Mouse (Mus musculus) layer of hippocampus, adult 8-10 months (tissue): Measurements from ENCODE around the gene Hunk. TPM values are rescaled to one million over a fixed set of nuclear protein-coding genes. Genes with fewer than 3 reads are reported as not detected.

Experiments
- DNase-seq, 2 experiments: peaks; one replicate each; pipeline ENCODE4 v3.0.0; 2022; ENCODE audit warnings: low spot score in 2 of 2
- total RNA-seq, 4 experiments: library from RNA; stranded (reverse); gene quantifications; 2 replicates each; pipeline ENCODE4 v1.2.4; 2022

Gene Hunk
- total RNA-seq, 4 experiments from 2014 or later: 25.2 to 30.3 (median 26.7) TPM

GRCm38 (mm10) chr16:90435231-90435630 lies 49.4 kb downstream of the Hunk start:
- no peak for DNase-seq

DNA sequence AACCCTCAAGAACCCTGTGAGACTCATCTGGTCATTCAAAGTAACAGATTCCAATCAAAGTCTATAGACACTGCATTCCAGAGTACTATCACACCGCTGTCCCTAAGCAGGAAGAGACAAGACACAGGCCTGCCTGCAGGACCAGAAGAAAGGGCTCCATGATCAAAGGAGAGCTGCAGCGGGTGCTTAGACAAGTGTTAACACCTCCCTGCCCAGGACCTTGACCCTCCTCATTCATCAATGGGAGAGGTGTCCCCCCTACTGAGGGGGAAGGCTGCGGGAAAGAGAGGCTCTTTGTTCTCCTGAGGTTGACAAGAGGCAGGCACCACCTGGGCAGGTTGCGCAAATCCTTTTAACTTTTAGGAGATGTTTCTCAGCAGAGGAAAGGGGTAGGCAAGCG lies 51.5 kb downstream of the Hunk start:
- DNase-seq: no peak

DNA sequence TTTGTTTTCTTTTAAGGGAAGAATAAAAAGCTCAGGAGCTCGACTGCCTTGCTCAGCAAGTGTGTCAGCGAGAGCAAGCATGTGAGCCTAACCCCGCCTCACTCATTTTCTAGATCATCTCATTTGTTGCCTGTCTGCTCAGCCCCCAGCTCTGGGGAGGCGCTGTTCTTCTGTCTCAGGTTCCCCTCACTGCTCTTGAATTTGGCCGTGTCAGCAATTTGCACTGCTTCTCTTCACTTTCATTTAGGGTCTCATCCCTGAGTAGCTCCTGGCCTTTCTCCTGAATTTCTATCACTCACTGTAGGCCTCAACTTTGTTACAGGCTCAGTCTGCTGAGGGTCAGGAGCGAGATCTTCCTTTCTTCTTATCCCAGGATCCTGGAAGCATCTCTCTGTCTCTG lies 53.7 kb downstream of the Hunk start:
- DNase-seq: no peak

GRCm38 (mm10) chr16:90440654-90441053 lies 54.8 kb downstream of the Hunk start:
- no peak for DNase-seq

DNA sequence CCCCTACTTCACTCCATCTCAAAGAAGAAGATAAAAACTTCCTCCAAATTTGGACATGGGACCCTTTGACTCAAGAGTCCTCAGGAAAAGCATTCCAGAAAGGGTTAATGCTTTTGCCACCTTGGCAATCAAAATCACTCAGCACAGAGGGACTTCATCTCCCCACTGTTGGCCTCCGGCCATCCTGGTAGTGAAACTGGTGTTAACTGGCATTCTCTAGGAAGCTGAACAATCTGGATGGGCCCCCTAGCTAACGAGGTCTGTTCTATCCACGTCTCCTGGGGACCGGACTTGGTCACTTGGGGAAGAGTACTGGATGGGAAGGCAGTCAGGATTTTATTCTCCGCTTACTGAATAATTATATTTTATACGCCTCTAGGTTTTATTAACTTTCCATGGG lies 57.2 kb downstream of the Hunk start:
- no peak for DNase-seq

DNA sequence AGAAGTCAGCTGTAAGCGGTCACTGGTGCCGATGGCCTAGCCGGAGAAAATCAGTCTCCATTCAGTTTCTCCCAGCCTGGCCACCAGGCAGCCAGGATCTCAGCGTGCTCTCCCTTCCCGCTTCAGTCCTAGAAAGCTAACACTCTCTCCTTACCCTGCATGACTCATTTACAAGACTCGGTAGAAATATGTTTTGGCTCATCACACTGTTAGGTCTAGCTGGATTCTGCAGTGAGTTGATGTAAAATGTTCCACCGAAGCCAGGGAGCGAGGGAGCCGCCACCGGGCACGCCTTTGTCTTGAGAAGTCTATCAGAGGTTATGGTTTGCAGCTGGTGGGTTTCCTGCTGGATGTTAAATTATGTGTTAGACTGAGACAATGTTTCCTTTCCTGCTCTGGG lies 67.4 kb downstream of the Hunk start:
- DNase-seq: peak in 1 of 2 experiments; percentile 5

GRCm38 (mm10) chr16:90456495-90457125 lies 70.8 kb downstream of the Hunk start:
- no peak for DNase-seq

- no peak for DNase-seq
Observed at GRCm38 (mm10) chr16:90458899-90459610, 73.2 kb downstream of the Hunk start.

DNA sequence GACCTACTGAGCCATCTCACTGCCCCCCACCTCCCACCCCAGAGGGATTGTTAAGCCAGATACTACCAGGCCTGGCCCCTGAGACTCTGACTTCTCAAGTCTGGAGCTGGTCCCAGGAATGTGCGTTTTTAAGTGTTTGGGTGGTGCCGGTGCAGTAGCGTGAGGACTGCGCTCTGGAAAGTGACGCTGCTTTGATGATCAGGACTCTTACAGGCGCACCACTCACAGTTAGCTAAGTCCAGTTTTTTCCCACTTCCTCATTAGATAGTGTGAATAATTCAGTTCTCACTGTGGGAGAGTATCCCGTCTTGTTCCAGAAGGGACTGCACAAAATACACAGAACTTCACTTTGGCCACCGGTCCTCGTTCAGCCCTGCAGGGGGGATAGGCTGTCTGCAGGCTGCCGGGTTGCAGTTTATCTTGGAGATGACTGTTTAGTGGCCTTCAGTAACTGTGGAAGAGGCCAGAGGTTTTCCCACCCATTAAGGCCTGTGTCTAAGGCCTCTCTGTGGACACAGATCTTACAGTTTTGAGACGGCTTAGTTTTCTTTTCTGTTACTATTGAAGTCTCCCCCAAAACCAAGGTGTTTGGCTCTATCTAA lies 75.6 kb downstream of the Hunk start:
- no peak for DNase-seq

GRCm38 (mm10) chr16:90462728-90463275 lies 77.0 kb downstream of the Hunk start:
- no peak for DNase-seq

DNA sequence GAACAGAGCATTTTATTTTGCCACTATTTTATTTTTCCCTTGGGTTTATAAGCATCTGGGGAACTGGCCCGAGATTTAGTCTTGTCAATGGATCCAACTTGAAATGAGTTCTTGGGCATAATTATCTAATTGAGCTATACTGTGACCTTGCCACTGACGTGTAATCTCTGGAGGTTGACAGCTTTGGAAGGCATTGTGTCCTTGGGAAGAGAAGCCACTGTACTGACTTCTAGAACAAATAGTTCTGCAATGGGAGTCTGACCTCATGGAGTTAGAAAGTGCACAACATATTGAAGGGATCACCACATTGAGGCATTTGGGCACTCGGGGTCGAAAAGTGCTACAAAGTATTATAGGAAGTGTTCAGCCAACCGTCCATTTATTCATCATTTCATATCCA lies 79.3 kb downstream of the Hunk start:
- DNase-seq: no peak

DNA sequence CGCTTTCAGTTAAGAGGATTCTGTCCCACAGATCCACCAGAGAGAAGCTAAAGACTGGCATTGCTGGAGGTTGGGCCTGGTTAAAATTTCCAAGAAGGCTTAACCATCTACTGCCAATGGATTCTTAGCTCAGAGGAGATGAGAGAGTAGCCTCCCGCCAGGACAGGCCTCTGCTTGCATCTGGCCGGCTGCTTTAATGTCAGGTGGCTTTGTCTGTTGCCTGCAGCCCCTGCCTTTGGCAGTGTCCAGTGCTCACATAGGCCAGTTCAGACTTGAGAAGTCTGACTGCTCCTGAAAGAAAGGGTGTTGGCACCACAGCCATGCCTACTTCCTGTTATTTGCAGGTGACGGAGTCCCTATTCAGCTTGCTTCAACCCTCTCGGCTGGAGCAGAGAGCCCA lies 82.5 kb downstream of the Hunk start:
- no peak for DNase-seq

GRCm38 (mm10) chr16:90475701-90476229 lies 90.0 kb downstream of the Hunk start:
- DNase-seq: no peak

DNA sequence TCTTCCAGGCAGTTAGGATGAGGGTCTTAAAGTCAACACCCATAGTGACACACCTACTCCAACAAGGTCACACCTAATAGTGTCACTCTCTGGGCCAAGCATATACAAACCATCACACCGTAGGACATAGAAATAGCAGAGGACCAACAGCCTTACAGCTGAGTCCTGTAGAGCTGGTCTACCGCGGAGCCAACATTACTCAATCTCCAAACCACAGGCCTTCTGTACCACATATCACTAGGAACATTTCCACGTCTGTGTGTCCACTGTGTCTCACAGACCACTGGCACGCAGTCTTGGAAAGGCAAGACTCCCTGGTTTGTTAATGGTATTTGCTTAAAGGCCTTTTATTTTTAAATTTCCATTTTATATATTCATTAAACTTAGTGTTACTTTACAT lies 95.8 kb downstream of the Hunk start:
- no peak for DNase-seq

- no peak for DNase-seq
Observed at GRCm38 (mm10) chr16:90483341-90483740, 97.5 kb downstream of the Hunk start.

DNA sequence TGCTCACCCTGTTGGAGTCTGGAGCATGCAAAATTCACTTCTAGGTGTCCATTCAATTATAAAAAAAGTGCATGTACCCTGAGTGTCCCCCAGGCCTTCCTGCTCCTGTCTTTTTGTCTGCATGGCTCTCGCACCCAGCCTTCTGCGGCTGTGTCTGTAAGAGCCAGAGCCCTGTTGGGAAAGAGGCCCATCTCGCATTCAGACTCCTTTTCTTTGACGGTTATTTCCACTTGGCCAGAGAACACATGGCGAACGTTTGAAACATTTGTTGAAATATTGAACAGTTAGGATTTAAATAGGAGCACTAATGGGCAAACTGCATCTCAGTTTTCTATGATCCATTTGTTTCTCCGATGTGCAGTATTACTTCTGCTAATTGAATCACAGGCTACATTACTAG lies 99.3 kb downstream of the Hunk start:
- no peak for DNase-seq

DNA sequence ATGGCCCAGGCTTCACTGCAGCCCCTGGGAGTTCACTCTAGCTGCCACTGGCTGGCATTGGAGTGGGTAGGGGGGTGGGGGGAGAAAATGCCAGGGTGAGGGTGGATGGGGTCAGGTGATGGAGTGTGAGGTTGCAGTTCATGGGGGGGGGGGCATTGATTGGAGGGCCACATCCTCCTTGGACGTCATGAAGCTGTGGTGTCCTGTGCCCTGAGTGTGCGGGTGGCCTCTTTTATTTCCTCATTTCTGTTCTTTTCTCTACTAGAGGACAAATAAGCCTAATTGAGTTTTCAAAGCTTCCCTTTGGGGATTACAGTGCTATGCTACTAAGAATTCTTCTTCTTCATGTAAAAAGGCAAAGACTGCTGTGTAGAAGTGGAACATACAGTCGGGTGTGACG lies 99.8 kb downstream of the Hunk start:
- DNase-seq: no peak

DNA sequence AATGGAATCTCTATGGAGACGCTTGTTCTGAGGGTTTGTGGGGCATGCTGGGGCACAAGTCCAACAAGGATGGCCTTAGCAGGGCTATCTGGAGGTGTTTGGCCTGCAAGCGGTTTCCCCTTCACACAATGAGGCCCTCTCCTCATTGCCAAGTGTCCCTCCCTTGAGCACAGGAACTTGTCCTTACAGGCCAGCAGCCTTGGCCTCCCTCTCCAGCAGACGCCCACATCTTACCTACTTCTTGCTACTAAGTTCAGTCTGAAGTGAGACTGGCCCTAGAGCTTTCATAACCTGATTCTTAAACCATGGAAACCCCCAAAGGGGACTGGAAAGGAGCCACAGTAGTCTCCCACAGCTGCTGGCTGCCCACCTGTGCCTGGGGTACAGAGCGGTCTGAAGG lies 104.3 kb downstream of the Hunk start:
- no peak for DNase-seq

DNA sequence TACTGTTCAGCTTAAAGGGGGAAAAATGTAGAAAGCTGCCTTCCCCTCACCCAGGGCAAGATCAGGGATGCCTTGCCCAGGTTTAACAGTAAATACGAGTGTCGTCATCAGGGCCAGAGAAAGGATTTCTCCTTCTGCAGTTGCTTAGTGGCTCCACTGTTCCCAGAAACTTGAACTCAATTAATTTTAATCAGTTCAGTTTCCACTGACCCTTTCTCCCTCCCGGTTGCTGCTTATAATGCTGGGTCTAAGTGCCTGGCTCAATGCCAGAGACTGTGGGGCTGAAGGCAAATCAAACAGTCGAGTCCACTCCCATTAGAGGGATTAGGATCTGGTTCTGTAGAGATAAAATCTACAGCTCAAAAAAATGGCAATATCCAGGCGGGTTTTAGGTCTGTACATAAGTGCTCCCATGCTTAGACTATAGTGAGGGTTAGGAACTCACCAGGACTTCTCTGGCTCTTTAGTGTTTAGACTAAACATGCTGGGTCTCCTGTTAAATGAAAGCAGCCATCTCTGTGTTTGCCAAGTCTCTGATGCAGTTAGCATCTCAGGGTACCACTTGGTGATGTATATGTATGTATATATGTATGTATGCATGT lies 106.2 kb downstream of the Hunk start:
- no peak for DNase-seq

- no peak for DNase-seq
Observed at GRCm38 (mm10) chr16:90496930-90497329, 111.1 kb downstream of the Hunk start.

DNA sequence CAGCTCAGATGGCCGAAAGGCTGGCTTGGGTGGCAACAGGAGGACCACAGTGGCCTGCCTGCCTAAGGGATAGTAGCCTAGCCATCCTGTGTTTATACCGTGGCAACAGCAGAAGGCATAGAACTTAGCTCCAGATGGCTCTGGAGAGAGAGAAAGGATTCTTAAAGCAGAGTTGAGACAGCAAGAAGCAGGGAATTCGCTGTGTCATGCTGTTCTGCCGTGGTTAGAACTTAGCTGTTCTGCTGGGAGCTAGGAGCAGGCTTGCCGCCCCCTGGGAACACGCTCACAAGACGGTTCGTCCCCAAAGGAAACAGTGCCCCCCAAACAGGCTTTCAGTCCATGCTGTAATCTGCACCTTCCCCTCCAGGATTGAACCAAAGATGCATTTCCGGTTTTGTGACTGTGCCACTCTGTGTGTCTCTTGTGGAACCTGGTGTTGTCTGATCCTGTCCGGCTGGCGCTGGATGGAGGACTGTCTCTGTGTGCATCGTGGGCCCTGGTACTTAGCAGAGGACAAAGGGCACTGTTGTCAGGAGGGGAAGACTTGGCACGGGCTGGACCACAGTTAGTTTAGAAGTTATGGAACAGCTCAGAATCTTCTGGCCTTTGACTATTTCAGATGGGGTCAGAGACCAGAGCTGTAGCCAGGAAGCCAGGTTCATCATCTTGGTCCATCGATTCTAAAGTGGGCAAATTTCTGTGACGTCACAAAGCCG lies 112.1 kb downstream of the Hunk start:
- DNase-seq: peak; percentile 28 to 49
